ENCODE assay signal across 23 mouse cellular contexts in genomic region chr17:83843780-83844179, GRCm38 (mm10). TPM values are rescaled to one million over a fixed set of nuclear protein-coding genes. Genes with fewer than 3 reads are reported as not detected.
DNase-seq lines count a peak whose midpoint lies in the region; ATAC-seq and TF ChIP-seq lines count a peak whose summit lies in the region.
"Had no signal": no experiment of that assay in that cellular context is flagged by ENCODE, and none has a peak within 500 bp of the region (broad histone marks: within the 10 kb centered on the region; RNA-seq: fewer than 3 reads in every experiment).

No protein-coding gene starts in this region.

- H3K4me2 ChIP-seq in heart, postnatal 0 days (ENCODE audit: low read depth, low read length), result no peak overlapping the region
- H3K4me2 ChIP-seq: liver, embryonic 11.5 days had no signal

- ATAC-seq in heart, postnatal 0 days (ENCODE audit: insufficient read depth, low read depth), result 0 out of 2 replicates have a peak, but pooled peaks have one; percentile 41
- ATAC-seq: forebrain, postnatal 0 days; hindbrain, embryonic 16.5 days; Patski had no signal

- TF ChIP-seq CTCF in heart, postnatal 0 days (IDR thresholded peaks at IDR 0.05; ENCODE audit: low read depth), result no peak

- no peak overlapping the region for H3K27ac ChIP-seq in heart, postnatal 0 days (ENCODE audit: low read depth)

- no peaks in the 10 kb centered on the region for H3K9me3 ChIP-seq in heart, postnatal 0 days (replicated peaks; ENCODE audit: control insufficient read depth, low read length)

- no peak for TF ChIP-seq EP300 in heart, postnatal 0 days (IDR thresholded peaks at IDR 0.05; ENCODE audit: low read depth)

- H3K4me3 ChIP-seq in heart, postnatal 0 days (ENCODE audit: low read depth, low read length), result no peak overlapping the region

- no peaks in the 10 kb centered on the region for H3K36me3 ChIP-seq in heart, postnatal 0 days (replicated peaks; ENCODE audit: control insufficient read depth, insufficient read depth, low read length)

- WGBS in heart, postnatal 0 days, result 22% methylated on average over 7 of the region's 7 CpGs

- DNase-seq in adrenal gland, adult 2 months, result peak; percentile 50
- no peak for DNase-seq in adrenal gland, adult 18-20 months (ENCODE audit: low spot score in 2 of 2)
- no peak for DNase-seq in heart, postnatal 0 days (ENCODE audit: low spot score)
- no peak for DNase-seq in heart, adult 8-10 months (ENCODE audit: low spot score)
- DNase-seq in lung, postnatal 10 days, result peak; percentile 21
- no peak for DNase-seq in lung, adult 18-20 months
- no peak for DNase-seq in embryo, embryonic 11 days
- no peak for DNase-seq in thymus, postnatal 14 days
- DNase-seq: adrenal gland, postnatal 14 days; cerebellum, adult 11-12 months; cerebellum, postnatal 14 days; forebrain, postnatal 0 days; gastrocnemius, postnatal 36 days; kidney, adult 11 months; kidney, postnatal 10 days; left cerebral cortex, postnatal 4 days; lung, adult 2 months; lung, postnatal 4 days; right cerebral cortex, postnatal 25 days; thymus, adult 2 months had no signal

- no peaks in the 10 kb centered on the region for H3K27me3 ChIP-seq in heart, postnatal 0 days (ENCODE audit: control insufficient read depth, insufficient read depth, low read length)
- H3K27me3 ChIP-seq: Patski had no signal

- H3K4me1 ChIP-seq in heart, postnatal 0 days (ENCODE audit: control insufficient read depth, insufficient read depth), result no peaks in the 10 kb centered on the region

- no peak overlapping the region for H3K9ac ChIP-seq in heart, postnatal 0 days (replicated peaks; ENCODE audit: low read depth, low read length)
- H3K9ac ChIP-seq: forebrain, postnatal 0 days had no signal

RNA-seq across cellular contexts. Expression of gene Haao, which starts 4.0 kb away (rescaled TPM):
- total RNA-seq in adrenal gland, adult 2 months (2021), result 1 to 10 TPM; 1.2 to 1.7 TPM
- polyA plus RNA-seq in adrenal gland, adult 2 months (2012; rRNA removed), result 1.6 and 1.8 TPM in 2 replicates
- total RNA-seq in adrenal gland, adult 18-20 months (2021), result 1 to 10 TPM in 1 of 2 experiments, under 1 TPM in 1; 0.56 to 1.6 TPM
- not detected in 2 replicates for total RNA-seq in heart, postnatal 0 days (2014; rRNA removed; ENCODE audit: low replicate concordance)
- 0.08 and 0.26 TPM in 2 replicates for polyA plus RNA-seq in heart, postnatal 0 days (2015; fragmentation: Nextera tagmentation; extraction: Ambion mirVana)
- total RNA-seq in heart, adult 8-10 months (2022), result under 1 TPM in 1 of 4 experiments, not detected in 3; 0.56 TPM
- total RNA-seq: forebrain, postnatal 0 days; gastrocnemius, postnatal 36 days had no signal
- polyA plus RNA-seq: forebrain, postnatal 0 days; Patski had no signal

Comparison
In these comparisons a context has a peak if more than half of its experiments do, and no peak if none do; other contexts are left out.
1. DNase-seq: peak in adrenal gland, adult 2 months (single experiment) and lung, postnatal 10 days (single experiment); none in adrenal gland, adult 18-20 months (0 of 2), heart, postnatal 0 days (single experiment), heart, adult 8-10 months (single experiment), lung, adult 18-20 months (0 of 2), embryo, embryonic 11 days (single experiment) and thymus, postnatal 14 days (single experiment).